Mouse (Mus musculus): ENCODE data around the gene Ier2.

GRCm38 (mm10) chr8:84705960-84706359 lies 43.3 kb upstream of the Ier2 start:
- no peak for TF ChIP-seq CTCF (IDR thresholded peaks at IDR 0.05; ENCODE audit: insufficient read depth, low read depth, low read length)
- no peak for TF ChIP-seq POLR2A (IDR thresholded peaks at IDR 0.05; ENCODE audit: insufficient read depth, low read depth, low read length)
